Mouse (Mus musculus) layer of hippocampus, adult 8-10 months (tissue): ENCODE results near the gene Tmem28. TPM values are rescaled to one million over a fixed set of nuclear protein-coding genes. Genes with fewer than 3 reads are reported as not detected.

ENCODE experiments used
- DNase-seq, 2 experiments: peaks; one replicate each; pipeline ENCODE4 v3.0.0; 2022; ENCODE audit warnings: low spot score in 2 of 2
- total RNA-seq, 4 experiments: library from RNA; stranded (reverse); gene quantifications; 2 replicates each; pipeline ENCODE4 v1.2.4; 2022

The Tmem28 gene
- total RNA-seq, result 10 to 100 TPM; 22.8 to 32.9 (median 27.4) TPM

- no peak for DNase-seq
These were observed at the start of gene Tmem28 for GRCm38 (mm10) chrX:99820790-99821395. TSS of gene Tmem28 (plus strand) at chrX:99821021.

- DNase-seq, result no peak
These were observed 40.5 kb upstream of the Tmem28 start for GRCm38 (mm10) chrX:99780308-99780707.

- DNase-seq, result no peak
These were observed 12.4 kb upstream of the Tmem28 start for GRCm38 (mm10) chrX:99808375-99808774.

GRCm38 (mm10) chrX:99819395-99819935 is 1.4 kb upstream of the Tmem28 start:
- DNase-seq, result peak in 1 of 2 experiments; percentile 19

- peak; percentile 32 to 41 for DNase-seq
These were observed 658 bp upstream of the Tmem28 start for GRCm38 (mm10) chrX:99819936-99820789.

GRCm38 (mm10) chrX:99842090-99842489 is 21.3 kb downstream of the Tmem28 start:
- DNase-seq, result no peak

- DNase-seq, result peak in 1 of 2 experiments; percentile 28
These were observed 32.5 kb downstream of the Tmem28 start for GRCm38 (mm10) chrX:99853261-99853741.

GRCm38 (mm10) chrX:99853834-99854233 is 33.0 kb downstream of the Tmem28 start:
- DNase-seq, result no peak

- no peak for DNase-seq
These were observed 51.4 kb downstream of the Tmem28 start for GRCm38 (mm10) chrX:99872228-99872627.

- no peak for DNase-seq
These were observed 51.9 kb downstream of the Tmem28 start for GRCm38 (mm10) chrX:99872632-99873201.

- no peak for DNase-seq
These were observed 52.6 kb downstream of the Tmem28 start for GRCm38 (mm10) chrX:99873259-99873919.

- no peak for DNase-seq
These were observed 53.1 kb downstream of the Tmem28 start for GRCm38 (mm10) chrX:99873920-99874296.

- no peak for DNase-seq
These were observed 56.0 kb downstream of the Tmem28 start for GRCm38 (mm10) chrX:99876781-99877180.

- DNase-seq, result no peak
These were observed 62.6 kb downstream of the Tmem28 start for GRCm38 (mm10) chrX:99883396-99883795.

Other genes with a start within 250 kb of the Tmem28 start
- gene Eda, start 154.6 kb downstream of the Tmem28 start, total RNA-seq, result 1 to 10 TPM; 4.5 to 6.1 (median 5.3) TPM